Mouse (Mus musculus) liver, embryonic 14.5 days (tissue): ENCODE data around the gene Cst12.

Experiments used
- CTCF ChIP-seq: IDR thresholded peaks from 2 replicates; pipeline ENCODE4 v1.5.1; 2016; ENCODE audit warnings: antibody characterized with exemption, low read depth, control low read depth
- EP300 ChIP-seq: IDR thresholded peaks from 2 replicates; pipeline ENCODE4 v1.6.1; 2016; ENCODE audit warnings: antibody characterized with exemption, low read depth

DNA sequence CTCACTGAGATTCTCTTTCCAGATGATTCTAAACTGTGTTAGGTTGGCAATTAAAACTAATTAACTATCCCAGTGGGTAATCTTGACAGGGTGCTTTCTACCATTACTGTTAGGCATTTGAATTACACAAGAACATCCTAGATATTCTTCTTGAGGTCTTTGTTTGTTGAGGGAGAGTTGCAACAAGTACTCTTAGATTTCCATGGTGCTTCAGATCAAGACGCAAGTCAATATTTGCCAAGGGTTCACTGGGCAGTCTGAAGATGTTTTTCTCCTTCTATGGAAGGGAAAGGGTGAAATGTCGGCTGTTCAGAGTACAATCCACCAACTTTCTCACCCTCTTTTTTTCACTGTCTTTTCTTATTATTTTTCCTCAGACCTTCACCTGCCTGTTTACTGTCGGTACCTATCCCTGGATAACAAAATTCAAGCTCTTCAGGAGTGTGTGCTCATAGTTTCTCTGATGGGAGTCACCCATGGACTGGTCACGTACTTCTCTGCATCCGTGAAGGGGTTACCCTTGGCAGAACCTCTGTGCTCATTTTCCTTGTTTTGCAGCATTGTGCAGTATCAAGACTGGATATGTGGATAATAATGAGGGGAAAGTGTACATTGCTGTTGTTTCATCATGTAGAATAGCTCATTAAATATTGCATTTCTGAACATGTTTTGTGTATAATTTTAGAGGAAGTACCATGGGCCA lies 49.1 kb downstream of the Cst12 start:
- TF ChIP-seq CTCF (no peak), EP300 (no peak)
